Mouse (Mus musculus) small intestine, adult 2 months (tissue): ENCODE data around the gene Sgpp2.

ENCODE experiments used
- CTCF ChIP-seq: fragments of 200-500 bp; IDR thresholded peaks from 2 replicates; pipeline ENCODE4 v1.5.1; 2012; ENCODE audit warnings: low read depth, mild to moderate bottlenecking, control low read depth, inconsistent platforms, low read length, moderate library complexity, mixed read lengths; ENCODE audit not compliant: insufficient replicate concordance, insufficient read length; ENCODE audit errors: extremely low read depth
- POLR2A ChIP-seq: fragments of 200-500 bp; IDR thresholded peaks from 2 replicates; pipeline ENCODE4 v1.6.1; 2012; ENCODE audit warnings: low read depth, mild to moderate bottlenecking, control low read depth, inconsistent platforms, low read length, moderate library complexity

DNA sequence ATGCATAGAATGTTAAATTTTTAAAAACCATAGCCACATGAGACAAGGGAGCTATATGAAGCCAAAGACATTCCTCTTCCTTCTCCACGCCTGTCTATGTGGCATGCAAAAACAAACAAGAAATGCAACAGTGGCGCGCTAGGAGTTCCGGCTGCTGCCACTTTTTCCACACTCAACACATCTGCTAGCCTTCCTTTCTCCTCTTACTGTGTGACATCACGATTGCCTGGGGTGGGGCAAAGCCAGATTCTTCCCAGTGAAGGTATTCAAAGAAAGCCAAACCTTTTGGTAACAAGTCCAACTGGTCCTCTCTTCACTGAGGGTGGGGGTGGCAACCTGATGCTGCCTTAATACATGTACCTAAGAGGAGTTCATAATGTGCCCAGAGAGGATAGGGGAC lies 111.6 kb downstream of the Sgpp2 start:
- no peak for TF ChIP-seq POLR2A
- no peak for TF ChIP-seq CTCF
